Mouse (Mus musculus) mouse embryonic stem cell (cell line): ENCODE measurements around the gene Sgms1.

Experiments used
- in situ Hi-C, 2 experiments: fragments of 300-500 bp; cut with MboI; formaldehyde crosslinking; loops; 1 replicate in 1 of 2; 3 replicates in 1 of 2; pipeline ENCODE4 v1.14.3; 2019 to 2020; ENCODE audit warnings: low sequenced_read_pairs in 2 of 2, low pct_unique_long_range_greater_than_20kb in 1 of 2, mixed read lengths in 1 of 2; ENCODE audit not compliant: unreplicated experiment in 1 of 2

The Sgms1 gene

DNA sequence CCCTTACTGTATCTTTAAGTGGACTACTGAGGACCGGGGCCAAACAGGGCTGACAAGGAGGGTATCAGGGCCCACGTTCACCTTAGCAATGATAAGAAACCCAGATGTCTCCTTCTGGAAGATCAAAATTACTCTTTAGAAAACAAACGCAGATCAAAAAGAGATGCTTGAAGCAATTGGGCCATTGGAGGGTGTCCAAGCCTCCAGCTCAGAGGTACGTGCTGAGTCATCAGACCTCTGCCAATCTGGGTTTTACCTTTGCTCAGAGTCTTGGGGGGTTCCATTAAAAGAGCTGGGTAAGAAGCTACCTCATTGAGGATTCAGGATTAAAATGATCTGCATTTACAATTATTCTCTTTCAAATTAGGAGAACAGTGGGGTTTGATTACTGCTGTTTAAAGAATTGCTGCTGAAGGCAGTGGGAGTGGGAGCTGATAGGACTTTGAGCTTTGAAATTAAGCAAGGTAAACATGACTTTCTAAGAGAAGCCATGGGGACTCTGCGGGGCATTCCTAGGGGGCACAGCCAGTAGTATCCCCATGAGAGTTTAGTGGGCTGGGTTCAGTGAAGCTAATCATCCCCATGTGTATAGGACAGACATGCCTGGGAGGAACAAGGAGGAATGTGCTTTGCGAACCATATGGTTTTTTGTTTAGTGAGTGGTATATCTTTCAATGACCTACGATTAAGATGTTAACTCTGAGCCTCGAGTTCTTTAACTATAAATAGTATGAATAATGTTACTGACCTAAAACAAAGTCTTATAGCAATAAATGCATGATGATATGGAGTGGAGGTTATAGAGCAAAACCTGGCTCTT lies 128.4 kb downstream of the Sgms1 start:
- in situ Hi-C loops, result no loop called here

DNA sequence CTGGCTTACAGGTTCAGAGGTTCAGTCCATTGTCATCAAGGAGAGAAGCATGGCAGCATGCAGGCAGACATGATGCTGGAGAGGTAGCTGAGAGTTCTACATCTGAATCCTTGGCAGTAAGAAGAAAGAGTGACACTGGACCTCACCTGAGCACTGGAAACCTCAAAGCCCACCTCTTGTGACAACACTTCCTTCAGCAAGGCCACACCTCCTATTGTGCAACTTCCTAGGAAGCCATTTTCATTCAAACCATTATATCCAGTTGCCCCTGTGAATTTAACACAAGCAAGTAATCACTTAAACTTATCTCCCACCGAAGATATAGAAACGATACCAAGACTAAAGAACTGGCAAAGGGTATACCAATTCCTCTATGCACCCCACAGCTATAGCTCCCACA lies 129.7 kb downstream of the Sgms1 start:
- in situ Hi-C loops, result no loop called here

DNA sequence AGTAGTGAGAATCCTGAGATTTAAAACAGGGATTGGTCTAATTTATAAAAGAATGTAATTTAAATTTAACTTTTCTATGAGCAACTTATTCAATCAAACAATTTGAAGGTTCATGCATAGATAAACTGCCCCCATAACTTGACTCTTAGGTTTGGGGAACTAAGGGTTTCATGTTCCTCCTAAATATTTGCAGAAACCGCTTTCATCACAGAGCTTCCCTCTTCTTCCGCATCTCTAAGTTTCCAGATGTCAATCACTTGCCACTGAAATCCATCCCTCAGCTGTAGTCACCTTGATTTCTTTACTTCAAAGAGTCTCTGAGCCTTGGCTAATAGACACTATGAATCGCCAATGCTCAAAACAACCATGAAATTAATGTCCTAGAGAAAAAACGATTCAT lies 130.5 kb downstream of the Sgms1 start:
- in situ Hi-C loops, result no loop called here

DNA sequence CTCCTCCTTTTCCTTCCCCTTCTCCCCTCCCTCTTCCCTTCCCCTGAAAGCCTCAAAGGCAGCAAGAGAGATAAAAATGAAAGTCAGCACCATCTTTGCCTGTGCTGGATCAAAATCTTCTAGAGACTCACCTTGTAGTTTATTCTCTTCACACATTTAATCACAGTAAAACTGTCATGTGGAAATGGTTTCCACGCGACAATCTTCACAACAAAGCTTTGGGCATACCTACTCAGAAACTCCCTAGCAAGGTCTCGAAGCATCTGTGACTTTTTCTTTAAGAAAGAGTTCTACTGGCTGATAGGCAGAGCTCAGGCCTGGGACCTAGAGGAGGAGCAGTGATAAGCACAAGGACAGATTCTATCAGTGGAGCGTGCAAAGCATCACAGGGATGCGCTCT lies 131.4 kb downstream of the Sgms1 start:
- in situ Hi-C loops, result no loop called here

- in situ Hi-C loops, result no loop called here
These were observed 131.9 kb downstream of the Sgms1 start for GRCm38 (mm10) chr19:32257616-32258015.

GRCm38 (mm10) chr19:32256706-32257415 lies 132.7 kb downstream of the Sgms1 start:
- in situ Hi-C loops, result no loop called here

DNA sequence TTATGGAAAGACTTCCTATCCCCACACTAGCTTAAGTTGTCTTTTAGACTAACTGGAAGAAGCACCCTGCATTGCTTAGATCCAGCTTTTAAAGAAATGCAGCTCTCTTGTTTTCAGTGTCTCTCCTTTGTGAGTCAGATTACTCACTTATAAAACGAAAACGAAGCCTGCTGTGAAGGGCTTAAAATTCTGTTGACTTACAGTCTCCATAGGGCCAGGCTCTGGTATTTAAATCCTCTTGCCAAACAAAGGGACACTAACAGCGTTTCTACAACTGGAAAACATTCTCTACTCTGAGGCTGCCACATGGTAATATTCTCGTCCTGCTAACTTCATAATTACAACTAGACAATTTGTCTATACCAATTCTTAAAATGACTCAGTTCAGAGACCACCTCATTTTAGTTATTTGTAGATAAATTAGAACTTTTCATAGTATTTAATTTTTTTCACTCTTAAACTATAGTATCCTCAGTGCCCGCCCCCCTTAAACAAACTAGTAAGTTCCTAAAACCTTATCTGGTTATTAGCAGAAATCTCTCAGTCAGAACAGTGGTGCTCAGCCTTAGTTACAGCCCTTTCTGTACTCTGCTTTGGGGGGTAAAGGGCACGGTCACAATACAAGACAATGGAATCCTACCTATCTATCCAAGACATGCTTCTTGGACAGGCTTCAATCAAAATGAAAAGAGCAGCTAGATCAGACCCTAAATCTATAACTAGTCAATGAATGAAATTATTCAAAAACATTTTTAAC lies 133.9 kb downstream of the Sgms1 start:
- in situ Hi-C loops, result no loop called here

- in situ Hi-C loops, result no loop called here
These were observed 134.7 kb downstream of the Sgms1 start for GRCm38 (mm10) chr19:32254739-32255344.

DNA sequence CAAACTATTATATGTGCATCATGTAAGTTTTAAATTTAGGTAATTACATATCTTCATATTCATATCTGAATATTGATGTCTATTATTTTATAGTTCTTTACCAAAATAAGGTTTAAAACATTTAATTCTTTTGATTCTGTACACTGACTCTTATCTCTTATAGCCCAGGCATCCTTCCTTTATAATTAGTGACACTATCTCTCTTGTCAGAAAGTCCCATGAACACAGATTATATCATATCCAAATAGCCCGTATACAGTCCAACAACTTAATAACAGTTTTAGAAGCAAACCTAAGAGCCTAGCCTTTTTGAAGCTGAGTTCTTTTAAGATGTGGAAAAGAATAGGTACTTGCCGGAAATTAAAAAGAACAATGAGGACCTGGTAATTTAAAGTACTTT lies 135.3 kb downstream of the Sgms1 start:
- in situ Hi-C loops, result no loop called here

- in situ Hi-C loops, result no loop called here
These were observed 136.5 kb downstream of the Sgms1 start for GRCm38 (mm10) chr19:32252987-32253386.

- in situ Hi-C loops, result no loop called here
These were observed 137.1 kb downstream of the Sgms1 start for GRCm38 (mm10) chr19:32252451-32252850.

DNA sequence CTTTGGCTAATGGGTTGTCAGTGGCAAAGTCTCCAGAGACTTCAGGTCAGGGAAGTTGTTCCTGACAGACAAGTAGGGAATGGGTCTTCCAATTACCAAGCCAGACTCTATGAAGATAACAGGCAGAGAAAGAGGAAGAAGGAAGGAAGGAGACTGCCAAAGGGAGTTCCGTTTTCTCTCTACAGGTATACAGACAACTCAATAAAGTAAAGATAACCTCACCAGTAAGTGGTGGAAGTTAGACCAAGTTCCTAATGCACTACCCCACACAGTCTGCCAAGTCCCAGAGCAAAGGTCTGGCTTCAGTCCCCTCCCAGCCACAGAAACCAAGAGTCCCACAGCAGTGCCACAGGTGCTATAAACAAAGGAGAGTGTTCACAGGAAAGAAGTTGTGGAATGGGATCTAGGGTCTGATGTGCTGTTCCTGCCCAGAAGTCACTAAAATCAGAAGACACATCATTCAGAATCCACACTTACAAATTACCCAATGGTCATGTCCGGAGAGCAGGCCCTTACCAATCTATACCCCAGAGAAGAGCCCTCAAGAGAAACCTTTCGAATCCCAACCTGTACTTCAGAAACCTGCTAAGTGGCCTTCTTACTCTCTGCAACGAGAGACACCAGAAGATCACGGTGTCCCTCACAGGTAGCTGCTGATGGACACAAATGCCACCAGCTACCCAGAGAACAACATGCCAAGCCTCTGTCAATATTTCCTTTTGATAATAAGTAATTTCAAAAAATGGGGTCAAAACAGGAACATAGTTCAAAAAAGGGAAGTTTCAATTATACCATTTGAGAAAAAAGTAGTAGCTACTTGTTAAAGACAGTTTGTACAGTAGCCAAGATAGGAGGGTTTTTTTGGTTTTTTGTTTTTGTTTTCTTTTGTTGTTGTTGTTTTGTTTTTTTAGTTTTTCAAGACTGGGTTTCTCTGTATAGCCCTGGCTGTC lies 140.1 kb downstream of the Sgms1 start:
- in situ Hi-C loops, result no loop called here

DNA sequence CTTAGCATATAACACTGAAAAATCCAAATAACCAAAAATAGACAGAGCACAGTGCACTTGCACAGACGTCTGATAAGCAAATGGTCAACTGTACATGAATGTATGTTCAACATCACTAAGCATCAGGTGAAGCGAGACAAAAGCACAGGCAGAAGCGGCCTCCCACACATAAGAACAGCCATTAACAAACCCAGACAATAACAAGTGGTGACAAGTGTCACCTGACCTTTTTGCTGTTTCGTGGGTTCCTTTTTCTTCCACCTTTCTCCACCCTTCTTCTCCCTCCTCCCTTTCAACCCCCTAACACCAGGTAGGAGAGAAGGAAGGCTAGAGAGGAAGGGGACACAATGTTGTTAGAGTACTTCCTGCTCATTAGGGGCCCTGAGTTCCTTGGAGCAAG lies 144.6 kb downstream of the Sgms1 start:
- in situ Hi-C loops, result no loop called here

DNA sequence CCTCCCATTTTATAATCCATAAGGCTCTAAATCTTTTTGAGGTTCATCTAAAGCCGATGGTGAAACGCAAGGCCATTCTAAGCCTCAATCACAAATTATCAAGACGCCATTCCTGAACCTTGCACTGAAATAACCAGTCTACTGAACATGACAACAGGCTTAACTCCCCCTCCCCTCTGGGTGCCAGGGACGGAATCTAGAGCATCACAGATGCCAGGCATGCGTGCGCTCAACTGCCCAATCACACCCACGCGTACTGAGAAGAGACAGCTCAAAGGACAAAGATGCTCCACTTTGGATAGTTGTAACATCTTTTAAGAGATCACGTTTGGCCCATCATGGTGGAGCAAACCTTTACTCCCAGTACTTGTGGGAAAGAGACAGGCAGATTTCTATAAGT lies 146.3 kb downstream of the Sgms1 start:
- in situ Hi-C loops, result no loop called here

- in situ Hi-C loops, result no loop called here
These were observed 147.4 kb downstream of the Sgms1 start for GRCm38 (mm10) chr19:32242153-32242552.

GRCm38 (mm10) chr19:32240417-32240990 lies 149.0 kb downstream of the Sgms1 start:
- in situ Hi-C loops, result no loop called here

GRCm38 (mm10) chr19:32239925-32240324 lies 149.6 kb downstream of the Sgms1 start:
- in situ Hi-C loops, result no loop called here

- in situ Hi-C loops, result no loop called here
These were observed 150.1 kb downstream of the Sgms1 start for GRCm38 (mm10) chr19:32239459-32239792.
